Mouse (Mus musculus): ENCODE measurements around the gene Ttll6. TPM values are rescaled to one million over a fixed set of nuclear protein-coding genes. Genes with fewer than 3 reads are reported as not detected.

The Ttll6 gene
- total RNA-seq, 2 experiments from 2014 or later, result not detected

GRCm38 (mm10) chr11:96168125-96168524 is 34.5 kb downstream of the Ttll6 start:
- no peak for DNase-seq

GRCm38 (mm10) chr11:96169016-96169415 is 35.4 kb downstream of the Ttll6 start:
- DNase-seq, result no peak

GRCm38 (mm10) chr11:96170711-96171379 is 37.3 kb downstream of the Ttll6 start:
- DNase-seq, result no peak

- DNase-seq, result no peak
Measured at GRCm38 (mm10) chr11:96171601-96172000, 38.0 kb downstream of the Ttll6 start.

- DNase-seq, result no peak
Measured at GRCm38 (mm10) chr11:96172511-96173287, 39.1 kb downstream of the Ttll6 start.

GRCm38 (mm10) chr11:96173288-96173840 is 39.8 kb downstream of the Ttll6 start:
- DNase-seq, result no peak

- no peak for DNase-seq
Measured at GRCm38 (mm10) chr11:96174881-96175280, 41.3 kb downstream of the Ttll6 start.

GRCm38 (mm10) chr11:96175511-96175910 is 41.9 kb downstream of the Ttll6 start:
- DNase-seq, result no peak

GRCm38 (mm10) chr11:96175951-96176530 is 42.5 kb downstream of the Ttll6 start:
- no peak for DNase-seq

GRCm38 (mm10) chr11:96176841-96177240 is 43.3 kb downstream of the Ttll6 start:
- DNase-seq, result no peak

- no peak for DNase-seq
Measured at GRCm38 (mm10) chr11:96177546-96178174, 44.1 kb downstream of the Ttll6 start.

GRCm38 (mm10) chr11:96178356-96178755 is 44.8 kb downstream of the Ttll6 start:
- DNase-seq, result no peak

GRCm38 (mm10) chr11:96178911-96179503 is 45.4 kb downstream of the Ttll6 start:
- no peak for DNase-seq

- no peak for DNase-seq
Measured at GRCm38 (mm10) chr11:96181061-96181460, 47.5 kb downstream of the Ttll6 start.

- DNase-seq, result no peak
Measured at GRCm38 (mm10) chr11:96184233-96184632, 50.6 kb downstream of the Ttll6 start.

- no peak for DNase-seq
Measured at GRCm38 (mm10) chr11:96187321-96187720, 53.7 kb downstream of the Ttll6 start.

GRCm38 (mm10) chr11:96189810-96190522 is 56.4 kb downstream of the Ttll6 start:
- DNase-seq, result no peak

- DNase-seq, result no peak
Measured at GRCm38 (mm10) chr11:96191132-96191531, 57.5 kb downstream of the Ttll6 start.

GRCm38 (mm10) chr11:96193521-96194400 is 60.2 kb downstream of the Ttll6 start, which contains the start of gene Hoxb13:
Gene Hoxb13, plus strand, starts transcription at chr11:96194316.
- no peak for DNase-seq

- DNase-seq, result no peak
Measured at GRCm38 (mm10) chr11:96194401-96194710, 60.8 kb downstream of the Ttll6 start.

All from gastrocnemius, postnatal 25 days (tissue).